Mouse (Mus musculus) erythroblast, embryonic 14.5 days (primary cell): Measurements from ENCODE around the gene Adcy9.

ENCODE experiments used
- GATA1 ChIP-seq: IDR thresholded peaks from 2 replicates; pipeline ENCODE4 v1.6.1; 2012; ENCODE audit warnings: low read length, inconsistent platforms, mixed read lengths
- TAL1 ChIP-seq: IDR thresholded peaks from 3 replicates; pipeline ENCODE4 v1.6.1; 2012; ENCODE audit warnings: low read length, inconsistent platforms, mixed read lengths

- TF ChIP-seq GATA1 (no peak), TAL1 (no peak)
Measured at GRCm38 (mm10) chr16:4366671-4367070, 53.6 kb downstream of the Adcy9 start.
